Mouse (Mus musculus): ENCODE measurements around the gene Cpa5. TPM values are rescaled to one million over a fixed set of nuclear protein-coding genes. Genes with fewer than 3 reads are reported as not detected.
A peak's percentile ranks its signal among the peaks of the same experiment; 100 is the strongest.

The Cpa5 gene
- polyA plus RNA-seq, 1 experiment from 2014 or later: not detected

- Histone ChIP-seq H3K9ac (ENCODE audit: low read depth, low read length) (no peak overlapping the region), H3K27ac (ENCODE audit: low read length) (no peak overlapping the region), H3K27me3 (ENCODE audit: control insufficient read depth, insufficient read depth, low read depth, low read length) (no peaks in the 10 kb centered on the region), H3K4me3 (ENCODE audit: low read depth, low read length) (no peak overlapping the region), H3K4me2 (ENCODE audit: low read length) (no peak overlapping the region), H3K36me3 (ENCODE audit: control insufficient read depth, insufficient read depth, low read length) (no peaks in the 10 kb centered on the region), H3K9me3 (replicated peaks; ENCODE audit: control insufficient read depth, low read length, poor library complexity, severe bottlenecking) (no peaks in the 10 kb centered on the region), H3K4me1 (ENCODE audit: control insufficient read depth, insufficient read depth, low read length) (0 out of 2 replicates have a peak, but pooled peaks cover 2% of the 10 kb centered on the region)
- ATAC-seq: no peak
- WGBS: 93% methylated on average over 9 of the region's 9 CpGs
Measured at GRCm38 (mm10) chr6:30624763-30625162, 14.0 kb downstream of the Cpa5 start.

GRCm38 (mm10) chr6:30628152-30628551 is 17.3 kb downstream of the Cpa5 start:
- H3K4me1 ChIP-seq (ENCODE audit: control insufficient read depth, insufficient read depth, low read length): 0 out of 2 replicates have a peak, but pooled peaks cover 2% of the 10 kb centered on the region
- no peak overlapping the region for H3K9ac ChIP-seq (ENCODE audit: low read depth, low read length)
- H3K36me3 ChIP-seq (ENCODE audit: control insufficient read depth, insufficient read depth, low read length): no peaks in the 10 kb centered on the region
- peak overlapping the region; percentile 59 for H3K27ac ChIP-seq (ENCODE audit: low read length)
- no peaks in the 10 kb centered on the region for H3K27me3 ChIP-seq (ENCODE audit: control insufficient read depth, insufficient read depth, low read depth, low read length)
- ATAC-seq: peak; percentile 69
- H3K4me3 ChIP-seq (ENCODE audit: low read depth, low read length): no peak overlapping the region
- H3K9me3 ChIP-seq (replicated peaks; ENCODE audit: control insufficient read depth, low read length, poor library complexity, severe bottlenecking): no peaks in the 10 kb centered on the region
- WGBS: 34% methylated on average over 6 of the region's 6 CpGs
- H3K4me2 ChIP-seq (ENCODE audit: low read length): no peak overlapping the region

- WGBS: 100% methylated on average over 1 of the region's 1 CpGs
- H3K9ac ChIP-seq (ENCODE audit: low read depth, low read length): no peak overlapping the region
- H3K9me3 ChIP-seq (replicated peaks; ENCODE audit: control insufficient read depth, low read length, poor library complexity, severe bottlenecking): no peaks in the 10 kb centered on the region
- no peak overlapping the region for H3K27ac ChIP-seq (ENCODE audit: low read length)
- no peaks in the 10 kb centered on the region for H3K36me3 ChIP-seq (ENCODE audit: control insufficient read depth, insufficient read depth, low read length)
- H3K4me2 ChIP-seq (ENCODE audit: low read length): no peak overlapping the region
- 0 out of 2 replicates have a peak, but pooled peaks cover 2% of the 10 kb centered on the region for H3K4me1 ChIP-seq (ENCODE audit: control insufficient read depth, insufficient read depth, low read length)
- ATAC-seq: no peak
- H3K4me3 ChIP-seq (ENCODE audit: low read depth, low read length): no peak overlapping the region
- H3K27me3 ChIP-seq (ENCODE audit: control insufficient read depth, insufficient read depth, low read depth, low read length): no peaks in the 10 kb centered on the region
Measured at GRCm38 (mm10) chr6:30629989-30630388, 19.2 kb downstream of the Cpa5 start.

- 54% methylated on average over 8 of the region's 8 CpGs for WGBS
- Histone ChIP-seq H3K36me3 (ENCODE audit: control insufficient read depth, insufficient read depth, low read length) (no peaks in the 10 kb centered on the region), H3K4me3 (ENCODE audit: low read depth, low read length) (no peak overlapping the region), H3K9ac (ENCODE audit: low read depth, low read length) (no peak overlapping the region), H3K27me3 (ENCODE audit: control insufficient read depth, insufficient read depth, low read depth, low read length) (no peaks in the 10 kb centered on the region), H3K27ac (ENCODE audit: low read length) (no peak overlapping the region), H3K9me3 (replicated peaks; ENCODE audit: control insufficient read depth, low read length, poor library complexity, severe bottlenecking) (no peaks in the 10 kb centered on the region), H3K4me2 (ENCODE audit: low read length) (no peak overlapping the region), H3K4me1 (ENCODE audit: control insufficient read depth, insufficient read depth, low read length) (no peaks in the 10 kb centered on the region)
- ATAC-seq: no peak
Measured at GRCm38 (mm10) chr6:30635361-30635862, 24.6 kb downstream of the Cpa5 start.

- Histone ChIP-seq H3K4me3 (ENCODE audit: low read depth, low read length) (no peak overlapping the region), H3K4me2 (ENCODE audit: low read length) (no peak overlapping the region), H3K9ac (ENCODE audit: low read depth, low read length) (no peak overlapping the region), H3K4me1 (ENCODE audit: control insufficient read depth, insufficient read depth, low read length) (no peaks in the 10 kb centered on the region), H3K27ac (ENCODE audit: low read length) (no peak overlapping the region), H3K27me3 (ENCODE audit: control insufficient read depth, insufficient read depth, low read depth, low read length) (no peaks in the 10 kb centered on the region), H3K9me3 (replicated peaks; ENCODE audit: control insufficient read depth, low read length, poor library complexity, severe bottlenecking) (no peaks in the 10 kb centered on the region), H3K36me3 (ENCODE audit: control insufficient read depth, insufficient read depth, low read length) (no peaks in the 10 kb centered on the region)
- WGBS: 28% methylated on average over 4 of the region's 4 CpGs
- ATAC-seq: no peak
Measured at GRCm38 (mm10) chr6:30636186-30636842, 25.5 kb downstream of the Cpa5 start.

- ATAC-seq: no peak
- no peaks in the 10 kb centered on the region for H3K27me3 ChIP-seq (ENCODE audit: control insufficient read depth, insufficient read depth, low read depth, low read length)
Measured at GRCm38 (mm10) chr6:30638674-30639268, 28.0 kb downstream of the Cpa5 start, which contains the start of gene Cpa1. Cpa1 (plus strand) TSS chr6:30639218.

GRCm38 (mm10) chr6:30643694-30644460 is 33.1 kb downstream of the Cpa5 start:
- WGBS: 88% methylated on average over 12 of the region's 12 CpGs

More at GRCm38 (mm10) chr6:30638674-30639268, 28.0 kb downstream of the Cpa5 start, which contains the start of gene Cpa1:
- no peak within 1 kb of the TSS for H3K4me2 ChIP-seq (ENCODE audit: low read length)
- no peaks in the 10 kb centered on the region for H3K4me1 ChIP-seq (ENCODE audit: control insufficient read depth, insufficient read depth, low read length)
- no peak within 1 kb of the TSS for H3K4me3 ChIP-seq (ENCODE audit: low read depth, low read length)
- no peak within 1 kb of the TSS for H3K27ac ChIP-seq (ENCODE audit: low read length)
- H3K9me3 ChIP-seq (replicated peaks; ENCODE audit: control insufficient read depth, low read length, poor library complexity, severe bottlenecking): no peaks in the 10 kb centered on the region
- no peak within 1 kb of the TSS for H3K9ac ChIP-seq (ENCODE audit: low read depth, low read length)
- H3K36me3 ChIP-seq (ENCODE audit: control insufficient read depth, insufficient read depth, low read length): no peaks in the 10 kb centered on the region
- 86% methylated on average over 5 of the region's 5 CpGs for WGBS

GRCm38 (mm10) chr6:30644462-30644861 is 33.7 kb downstream of the Cpa5 start:
- Histone ChIP-seq H3K9ac (ENCODE audit: low read depth, low read length) (no peak overlapping the region), H3K4me3 (ENCODE audit: low read depth, low read length) (no peak overlapping the region), H3K9me3 (replicated peaks; ENCODE audit: control insufficient read depth, low read length, poor library complexity, severe bottlenecking) (no peaks in the 10 kb centered on the region), H3K27ac (ENCODE audit: low read length) (no peak overlapping the region), H3K4me1 (ENCODE audit: control insufficient read depth, insufficient read depth, low read length) (no peaks in the 10 kb centered on the region), H3K36me3 (ENCODE audit: control insufficient read depth, insufficient read depth, low read length) (no peaks in the 10 kb centered on the region), H3K27me3 (ENCODE audit: control insufficient read depth, insufficient read depth, low read depth, low read length) (no peaks in the 10 kb centered on the region), H3K4me2 (ENCODE audit: low read length) (no peak overlapping the region)
- ATAC-seq: no peak
- 59% methylated on average over 3 of the region's 3 CpGs for WGBS

More at GRCm38 (mm10) chr6:30643694-30644460, 33.1 kb downstream of the Cpa5 start:
- ATAC-seq: no peak
- Histone ChIP-seq H3K27ac (ENCODE audit: low read length) (no peak overlapping the region), H3K27me3 (ENCODE audit: control insufficient read depth, insufficient read depth, low read depth, low read length) (no peaks in the 10 kb centered on the region), H3K4me3 (ENCODE audit: low read depth, low read length) (no peak overlapping the region), H3K9me3 (replicated peaks; ENCODE audit: control insufficient read depth, low read length, poor library complexity, severe bottlenecking) (no peaks in the 10 kb centered on the region), H3K36me3 (ENCODE audit: control insufficient read depth, insufficient read depth, low read length) (no peaks in the 10 kb centered on the region), H3K4me1 (ENCODE audit: control insufficient read depth, insufficient read depth, low read length) (no peaks in the 10 kb centered on the region), H3K4me2 (ENCODE audit: low read length) (no peak overlapping the region), H3K9ac (ENCODE audit: low read depth, low read length) (no peak overlapping the region)
